Mouse (Mus musculus): ENCODE data around the gene Tenm4. TPM values are rescaled to one million over a fixed set of nuclear protein-coding genes. Genes with fewer than 3 reads are reported as not detected.

Gene Tenm4
- total and polyA plus RNA-seq, 3 experiments: 0.03 to 0.26 (median 0.04) TPM

GRCm38 (mm10) chr7:96833012-96833411, 662.0 kb downstream of the Tenm4 start:
- H3K9ac ChIP-seq (ENCODE audit: insufficient read depth, low read depth): no peak overlapping the region
- H3K79me2 ChIP-seq (replicated peaks; ENCODE audit: control insufficient read depth, extremely low read depth, insufficient read depth, poor library complexity, severe bottlenecking): no peaks in the 10 kb centered on the region
- no peak for DNase-seq (ENCODE audit: extremely low read depth)
- in situ Hi-C loops (cut with MboI; ENCODE audit: low pct_ligation_motif_present, low pct_unique_long_range_greater_than_20kb, low sequenced_read_pairs): no loop called here
- H3K4me1 ChIP-seq (ENCODE audit: control insufficient read depth in 1 of 2, insufficient read depth in 2 of 2): peaks cover 3 to 17% of the 10 kb centered on the region in 2 experiments; a peak in 3 of 4 replicates
- H3K36me3 ChIP-seq (replicated peaks in 1 of 2; ENCODE audit: control insufficient read depth in 1 of 2, insufficient read depth in 1 of 2, low read length in 1 of 2): no peaks in the 10 kb centered on the region
- no peak overlapping the region for H3K27ac ChIP-seq (ENCODE audit: insufficient read depth, low read depth)
- dilution Hi-C loops (cut with MboI; ENCODE audit: extremely low pct_ligation_motif_present, extremely low pct_unique_long_range_greater_than_20kb, low sequenced_read_pairs): no loop called here
- no peaks in the 10 kb centered on the region for H3K27me3 ChIP-seq (replicated peaks)
- no peak overlapping the region for H3K4me3 ChIP-seq (replicated peaks in 1 of 3; ENCODE audit: low read depth in 2 of 3, low read length in 2 of 3, poor library complexity in 1 of 3)
- H3K9me3 ChIP-seq (replicated peaks; ENCODE audit: low read length): peaks cover 3% of the 10 kb centered on the region
- no peak for TF ChIP-seq RCOR1 (conservative IDR thresholded peaks at IDR 0.05; ENCODE audit: low read depth, low read length)
- no peak for TF ChIP-seq IRF4 (IDR thresholded peaks at IDR 0.05; ENCODE audit: low read depth, low read length)
- no peak for TF ChIP-seq ZMIZ1 (IDR thresholded peaks at IDR 0.05; ENCODE audit: low read depth, low read length)
- no peak for TF ChIP-seq ELF1 (IDR thresholded peaks at IDR 0.05; ENCODE audit: low read depth, low read length)
- no peak for TF ChIP-seq E2F4 (IDR thresholded peaks at IDR 0.05; ENCODE audit: insufficient replicate concordance, low read depth, low read length)
- TF ChIP-seq CTCF (conservative IDR thresholded peaks at IDR 0.05 in 1 of 2, IDR thresholded peaks at IDR 0.05 in 1 of 2; ENCODE audit: low read depth in 2 of 2, low read length in 2 of 2): no peak
- TF ChIP-seq UBTF (IDR thresholded peaks at IDR 0.05; ENCODE audit: low read depth, low read length): no peak
- no peak for TF ChIP-seq GABPA (IDR thresholded peaks at IDR 0.05; ENCODE audit: insufficient replicate concordance, low read depth, low read length)
- no peak for TF ChIP-seq USF2 (conservative IDR thresholded peaks at IDR 0.05; ENCODE audit: low read depth, low read length)
- TF ChIP-seq ZC3H11A (IDR thresholded peaks at IDR 0.05; ENCODE audit: low read depth, low read length): no peak
- no peak for TF ChIP-seq JUND (conservative IDR thresholded peaks at IDR 0.05; ENCODE audit: low read depth, low read length)
- no peak for TF ChIP-seq ZKSCAN1 (IDR thresholded peaks at IDR 0.05; ENCODE audit: borderline replicate concordance, low read depth, low read length)
- H3K4me2 ChIP-seq (ENCODE audit: insufficient read depth, low read depth, poor library complexity, severe bottlenecking): no peak overlapping the region

DNA sequence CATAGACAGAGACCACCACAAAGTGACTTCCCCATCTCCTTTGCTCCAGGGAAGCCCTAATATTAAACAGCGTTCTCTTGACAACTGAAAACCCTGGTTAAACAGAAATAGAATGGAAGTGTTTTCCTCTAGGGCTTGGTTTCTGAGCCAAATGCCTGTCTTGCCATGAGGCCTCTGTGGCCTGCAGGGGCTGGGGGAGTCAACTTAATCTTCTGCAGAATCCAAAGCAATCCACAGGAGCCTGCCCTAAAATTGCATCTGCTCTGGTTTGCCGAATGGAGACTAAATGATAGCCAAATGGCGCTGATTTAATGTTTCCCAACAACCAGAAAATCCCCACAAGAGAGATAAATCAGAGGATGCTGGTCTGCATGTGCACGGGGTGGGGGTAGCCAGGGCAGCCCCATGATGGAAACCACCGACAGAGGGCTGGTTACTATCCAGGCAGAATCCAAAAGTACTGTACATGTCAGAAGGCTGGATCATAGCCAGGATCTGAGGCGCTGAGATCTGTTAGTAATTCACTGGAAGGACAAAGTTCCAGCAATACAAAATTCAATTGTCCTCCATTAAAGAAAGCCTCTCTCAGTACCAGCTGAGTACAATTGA, 663.7 kb downstream of the Tenm4 start:
- dilution Hi-C loops (cut with MboI; ENCODE audit: extremely low pct_ligation_motif_present, extremely low pct_unique_long_range_greater_than_20kb, low sequenced_read_pairs) (no loop called here), in situ Hi-C loops (cut with MboI; ENCODE audit: low pct_ligation_motif_present, low pct_unique_long_range_greater_than_20kb, low sequenced_read_pairs) (no loop called here)
- H3K27ac ChIP-seq (ENCODE audit: insufficient read depth, low read depth): no peak overlapping the region
- H3K9ac ChIP-seq (ENCODE audit: insufficient read depth, low read depth): no peak overlapping the region
- peaks cover 6 to 31% of the 10 kb centered on the region in 2 experiments for H3K4me1 ChIP-seq (ENCODE audit: control insufficient read depth in 1 of 2, insufficient read depth in 2 of 2)
- H3K36me3 ChIP-seq (replicated peaks in 1 of 2; ENCODE audit: control insufficient read depth in 1 of 2, insufficient read depth in 1 of 2, low read length in 1 of 2): no peaks in the 10 kb centered on the region
- no peaks in the 10 kb centered on the region for H3K27me3 ChIP-seq (replicated peaks)
- H3K9me3 ChIP-seq (replicated peaks; ENCODE audit: low read length): no peaks in the 10 kb centered on the region
- H3K4me3 ChIP-seq (replicated peaks in 1 of 3; ENCODE audit: low read depth in 2 of 3, low read length in 2 of 3, poor library complexity in 1 of 3): no peak overlapping the region
- no peak for DNase-seq (ENCODE audit: extremely low read depth)
- H3K79me2 ChIP-seq (replicated peaks; ENCODE audit: control insufficient read depth, extremely low read depth, insufficient read depth, poor library complexity, severe bottlenecking): no peaks in the 10 kb centered on the region
- no peak overlapping the region for H3K4me2 ChIP-seq (ENCODE audit: insufficient read depth, low read depth, poor library complexity, severe bottlenecking)
- TF ChIP-seq UBTF (IDR thresholded peaks at IDR 0.05; ENCODE audit: low read depth, low read length): no peak
- TF ChIP-seq ZKSCAN1 (IDR thresholded peaks at IDR 0.05; ENCODE audit: borderline replicate concordance, low read depth, low read length): no peak
- TF ChIP-seq MAZ (IDR thresholded peaks at IDR 0.05; ENCODE audit: low read depth, low read length): no peak
- TF ChIP-seq HCFC1 (IDR thresholded peaks at IDR 0.05; ENCODE audit: low read depth, low read length): no peak

Data from CH12.LX (cell line).